Mouse (Mus musculus) central nervous system, embryonic 11.5 days (tissue): ENCODE data around the gene Kdm4a. TPM values are rescaled to one million over a fixed set of nuclear protein-coding genes. Genes with fewer than 3 reads are reported as not detected.

Experiments used
- polyA plus RNA-seq: library from polyadenylated mRNA; depleted of rRNA; stranded (reverse); fragments of >200 nt; gene quantifications from 2 replicates; pipeline ENCODE4 v1.2.3, GENCODE M21; 2012; rRNA removed

The Kdm4a gene
- polyA plus RNA-seq = 97.6 and 113 TPM in 2 replicates

GRCm38 (mm10) chr4:118179467-118180300 is at the start of gene Kdm4a:
Kdm4a (minus strand) TSS chr4:118180043.

GRCm38 (mm10) chr4:118134485-118135365 is 45.1 kb downstream of the Kdm4a start, which contains the start of gene St3gal3:
St3gal3 (minus strand) TSS chr4:118134914.

Other genes starting within 250 kb of the Kdm4a start
- 14.0 and 19.6 TPM in 2 replicates for gene St3gal3, start 45.1 kb downstream of the Kdm4a start, polyA plus RNA-seq
- gene Ptprf, start 111.4 kb upstream of the Kdm4a start, polyA plus RNA-seq = 72.6 and 95.1 TPM in 2 replicates
- gene Szt2, start 229.2 kb upstream of the Kdm4a start, polyA plus RNA-seq = 34.0 and 37.1 TPM in 2 replicates
- 112 and 113 TPM in 2 replicates for gene Med8, start 229.3 kb upstream of the Kdm4a start, polyA plus RNA-seq
- gene Elovl1, start 248.1 kb upstream of the Kdm4a start, polyA plus RNA-seq = 27.5 and 54.4 TPM in 2 replicates